Mouse (Mus musculus) layer of hippocampus, adult 9-11 months (tissue): ENCODE measurements around the gene Dock3.

ENCODE experiments used
- DNase-seq: peaks from one replicate; pipeline ENCODE4 v3.0.0; 2022

Dock3 gene

GRCm38 (mm10) chr9:107231539-107232139, at the start of gene Dock3:
TSS of gene Dock3 (minus strand) at chr9:107231909.
- DNase-seq: peak; percentile 85

- DNase-seq: no peak
Observed at GRCm38 (mm10) chr9:107280322-107281027, 48.8 kb upstream of the Dock3 start.

- DNase-seq: no peak
Observed at GRCm38 (mm10) chr9:107279378-107280321, 47.9 kb upstream of the Dock3 start.

GRCm38 (mm10) chr9:107278527-107279377, 47.0 kb upstream of the Dock3 start:
- no peak for DNase-seq

- no peak for DNase-seq
Observed at GRCm38 (mm10) chr9:107278126-107278525, 46.4 kb upstream of the Dock3 start.

GRCm38 (mm10) chr9:107277603-107278002, 45.9 kb upstream of the Dock3 start:
- no peak for DNase-seq

GRCm38 (mm10) chr9:107275710-107276109, 44.0 kb upstream of the Dock3 start:
- no peak for DNase-seq

GRCm38 (mm10) chr9:107274751-107275150, 43.0 kb upstream of the Dock3 start:
- DNase-seq: no peak

- DNase-seq: no peak
Observed at GRCm38 (mm10) chr9:107273184-107273583, 41.5 kb upstream of the Dock3 start.

- no peak for DNase-seq
Observed at GRCm38 (mm10) chr9:107272284-107272683, 40.6 kb upstream of the Dock3 start.

GRCm38 (mm10) chr9:107271177-107271938, 39.6 kb upstream of the Dock3 start:
- DNase-seq: no peak

GRCm38 (mm10) chr9:107269772-107270171, 38.1 kb upstream of the Dock3 start:
- no peak for DNase-seq

GRCm38 (mm10) chr9:107267721-107268402, 36.2 kb upstream of the Dock3 start:
- no peak for DNase-seq

- DNase-seq: no peak
Observed at GRCm38 (mm10) chr9:107267028-107267427, 35.3 kb upstream of the Dock3 start.

- no peak for DNase-seq
Observed at GRCm38 (mm10) chr9:107264731-107265130, 33.0 kb upstream of the Dock3 start.

- DNase-seq: no peak
Observed at GRCm38 (mm10) chr9:107263912-107264311, 32.2 kb upstream of the Dock3 start.

GRCm38 (mm10) chr9:107262375-107262774, 30.7 kb upstream of the Dock3 start:
- no peak for DNase-seq

- DNase-seq: no peak
Observed at GRCm38 (mm10) chr9:107261792-107262191, 30.1 kb upstream of the Dock3 start.

GRCm38 (mm10) chr9:107260836-107261235, 29.1 kb upstream of the Dock3 start:
- no peak for DNase-seq

GRCm38 (mm10) chr9:107260429-107260828, 28.7 kb upstream of the Dock3 start:
- no peak for DNase-seq

GRCm38 (mm10) chr9:107259571-107259970, 27.9 kb upstream of the Dock3 start:
- peak; percentile 87 for DNase-seq
